Mouse (Mus musculus): ENCODE data around the gene Agpat1. TPM values are rescaled to one million over a fixed set of nuclear protein-coding genes. Genes with fewer than 3 reads are reported as not detected.

Agpat1 gene
- total and polyA plus RNA-seq, 3 experiments: 11.2 to 47.4 (median 44.4) TPM

DNA sequence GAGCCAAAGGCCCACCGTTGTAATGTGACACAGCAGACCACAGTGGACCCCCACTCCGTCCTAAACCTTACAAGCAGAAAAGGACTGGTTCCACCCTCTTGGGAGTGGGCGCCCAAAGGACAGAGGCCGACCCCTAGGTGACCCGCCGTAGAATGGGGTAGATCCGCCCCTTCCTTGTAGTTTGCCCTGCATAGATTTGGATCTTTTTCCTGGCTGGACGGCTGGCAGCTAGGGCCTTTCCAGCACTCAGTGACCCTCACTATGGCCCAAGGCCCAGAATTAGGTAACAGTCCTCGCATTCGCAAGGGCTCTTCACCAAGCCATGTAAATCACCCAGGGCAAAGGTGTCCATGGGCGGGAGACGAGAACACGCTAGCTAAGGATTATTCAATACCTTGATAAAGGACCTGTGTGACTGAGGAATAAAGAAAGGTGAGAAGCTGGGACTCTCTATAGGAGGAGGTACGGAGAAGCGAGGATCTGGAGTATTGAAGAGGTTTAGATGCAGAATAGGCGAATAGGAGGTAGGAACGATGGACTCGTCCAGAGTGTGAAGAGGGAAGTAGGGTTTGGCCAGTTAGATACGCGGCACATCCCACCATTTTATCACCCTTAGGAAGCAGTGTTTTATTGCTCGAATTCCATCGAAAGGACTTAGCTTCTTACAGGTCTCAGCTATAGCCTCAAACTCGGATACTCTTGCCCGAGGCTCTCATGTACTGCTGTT lies 612 bp downstream of the Agpat1 start:
- H3K4me3 ChIP-seq (replicated peaks in 1 of 3; ENCODE audit: low read depth in 2 of 3, low read length in 2 of 3, poor library complexity in 1 of 3): peak overlapping the region; percentile 63 to 97 (median 82)
- peak overlapping the region; percentile 49 for H3K9ac ChIP-seq (ENCODE audit: insufficient read depth, low read depth)
- peak overlapping the region; percentile 49 for H3K27ac ChIP-seq (ENCODE audit: insufficient read depth, low read depth)
- peak overlapping the region; percentile 86 for H3K4me2 ChIP-seq (ENCODE audit: insufficient read depth, low read depth, poor library complexity, severe bottlenecking)
- peak; percentile 40 for DNase-seq (ENCODE audit: extremely low read depth)
- no peaks in the 10 kb centered on the region for H3K9me3 ChIP-seq (replicated peaks; ENCODE audit: low read length)
- peaks cover 12 to 39% of the 10 kb centered on the region in 2 experiments for H3K4me1 ChIP-seq (ENCODE audit: control insufficient read depth in 1 of 2, insufficient read depth in 2 of 2)
- peaks cover 12% of the 10 kb centered on the region for H3K79me2 ChIP-seq (replicated peaks; ENCODE audit: control insufficient read depth, extremely low read depth, insufficient read depth, poor library complexity, severe bottlenecking)
- H3K27me3 ChIP-seq (replicated peaks): no peaks in the 10 kb centered on the region
- TF ChIP-seq USF1 (IDR thresholded peaks at IDR 0.05; ENCODE audit: low read depth, low read length): no peak
- TF ChIP-seq SIN3A (IDR thresholded peaks at IDR 0.05; ENCODE audit: low read length): no peak; the same call in 1 of the 2 replicates
- TF ChIP-seq UBTF (IDR thresholded peaks at IDR 0.05; ENCODE audit: low read depth, low read length): 0 out of 2 replicates have a peak, but pooled peaks have one; percentile 27
- TF ChIP-seq POLR2AphosphoS2 (IDR thresholded peaks at IDR 0.05; ENCODE audit: low read depth, low read length): no peak
- in situ Hi-C loops (cut with MboI; ENCODE audit: low pct_ligation_motif_present, low pct_unique_long_range_greater_than_20kb, low sequenced_read_pairs) (no loop called here), dilution Hi-C loops (cut with MboI; ENCODE audit: extremely low pct_ligation_motif_present, extremely low pct_unique_long_range_greater_than_20kb, low sequenced_read_pairs) (no loop called here)
- H3K36me3 ChIP-seq (replicated peaks in 1 of 2; ENCODE audit: control insufficient read depth in 1 of 2, insufficient read depth in 1 of 2, low read length in 1 of 2): peaks cover 15 to 44% of the 10 kb centered on the region in 2 experiments

DNA sequence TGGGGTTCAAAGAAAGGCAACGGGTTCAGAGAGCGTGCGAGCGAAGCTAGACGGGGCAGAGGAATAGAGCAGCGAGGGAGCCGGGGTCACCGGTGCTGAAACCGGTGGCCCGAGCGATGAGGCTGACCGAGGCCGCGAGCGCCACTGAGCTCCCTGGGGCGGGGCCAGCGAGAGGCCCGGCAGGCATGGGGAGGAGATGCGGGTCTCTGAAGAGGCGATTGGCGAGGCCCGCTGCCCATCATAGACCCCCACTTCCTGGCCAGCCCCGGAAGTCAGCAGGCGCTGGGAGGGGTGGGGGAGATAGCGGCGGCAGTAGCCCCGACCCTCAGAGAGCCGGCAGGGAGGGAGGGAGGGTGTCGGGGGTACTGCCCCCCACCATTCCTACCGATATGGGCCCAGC lies 1.5 kb downstream of the Agpat1 start:
- H3K9me3 ChIP-seq (replicated peaks; ENCODE audit: low read length): no peaks in the 10 kb centered on the region
- H3K4me2 ChIP-seq (ENCODE audit: insufficient read depth, low read depth, poor library complexity, severe bottlenecking): peak overlapping the region; percentile 86
- peak overlapping the region; percentile 63 to 97 (median 82) for H3K4me3 ChIP-seq (replicated peaks in 1 of 3; ENCODE audit: low read depth in 2 of 3, low read length in 2 of 3, poor library complexity in 1 of 3)
- peaks cover 12% of the 10 kb centered on the region for H3K79me2 ChIP-seq (replicated peaks; ENCODE audit: control insufficient read depth, extremely low read depth, insufficient read depth, poor library complexity, severe bottlenecking)
- peaks cover 12 to 39% of the 10 kb centered on the region in 2 experiments for H3K4me1 ChIP-seq (ENCODE audit: control insufficient read depth in 1 of 2, insufficient read depth in 2 of 2)
- peak; percentile 93 for DNase-seq (ENCODE audit: extremely low read depth)
- in situ Hi-C loops (cut with MboI; ENCODE audit: low pct_ligation_motif_present, low pct_unique_long_range_greater_than_20kb, low sequenced_read_pairs): no loop called here
- H3K27ac ChIP-seq (ENCODE audit: insufficient read depth, low read depth): peak overlapping the region; percentile 66
- no peaks in the 10 kb centered on the region for H3K27me3 ChIP-seq (replicated peaks)
- dilution Hi-C loops (cut with MboI; ENCODE audit: extremely low pct_ligation_motif_present, extremely low pct_unique_long_range_greater_than_20kb, low sequenced_read_pairs): no loop called here
- peaks cover 16 to 44% of the 10 kb centered on the region in 2 experiments for H3K36me3 ChIP-seq (replicated peaks in 1 of 2; ENCODE audit: control insufficient read depth in 1 of 2, insufficient read depth in 1 of 2, low read length in 1 of 2)
- H3K9ac ChIP-seq (ENCODE audit: insufficient read depth, low read depth): peak overlapping the region; percentile 97
- TF ChIP-seq NRF1 (IDR thresholded peaks at IDR 0.05; ENCODE audit: low read depth, low read length) (peak; percentile 40; the same call in 1 of the 2 replicates), USF1 (IDR thresholded peaks at IDR 0.05; ENCODE audit: low read depth, low read length) (no peak), IRF4 (IDR thresholded peaks at IDR 0.05; ENCODE audit: low read depth, low read length) (peak; percentile 20; the same call in 1 of the 2 replicates), POLR2A (IDR thresholded peaks at IDR 0.05; ENCODE audit: low read depth, low read length) (peak; percentile 96), TCF12 (IDR thresholded peaks at IDR 0.05; ENCODE audit: low read depth, low read length) (peak; percentile 83), ELF1 (IDR thresholded peaks at IDR 0.05; ENCODE audit: low read depth, low read length) (peak; percentile 88), CTCF (conservative IDR thresholded peaks at IDR 0.05 in 1 of 2, IDR thresholded peaks at IDR 0.05 in 1 of 2; ENCODE audit: low read depth in 2 of 2, low read length in 2 of 2) (no peak), TBP (conservative IDR thresholded peaks at IDR 0.05; ENCODE audit: low read depth, low read length) (peak; percentile 71), NELFE (IDR thresholded peaks at IDR 0.05; ENCODE audit: low read depth, low read length) (peak; percentile 92), ZNF384 (IDR thresholded peaks at IDR 0.05; ENCODE audit: low read depth, low read length) (no peak), POLR2AphosphoS2 (IDR thresholded peaks at IDR 0.05; ENCODE audit: low read depth, low read length) (no peak), UBTF (IDR thresholded peaks at IDR 0.05; ENCODE audit: low read depth, low read length) (peak; percentile 34; the same call in 1 of the 2 replicates), CHD2 (IDR thresholded peaks at IDR 0.05; ENCODE audit: low read length) (peak; percentile 60), MXI1 (IDR thresholded peaks at IDR 0.05; ENCODE audit: low read depth, low read length) (peak; percentile 58; the same call in 1 of the 2 replicates), HCFC1 (IDR thresholded peaks at IDR 0.05; ENCODE audit: low read depth, low read length) (peak; percentile 81), JUND (conservative IDR thresholded peaks at IDR 0.05; ENCODE audit: low read depth, low read length) (no peak), PAX5 (IDR thresholded peaks at IDR 0.05; ENCODE audit: low read length) (no peak), JUN (IDR thresholded peaks at IDR 0.05; ENCODE audit: insufficient read depth, low read depth, low read length) (no peak), SIN3A (IDR thresholded peaks at IDR 0.05; ENCODE audit: low read length) (peak; percentile 75; the same call in 1 of the 2 replicates), BHLHE40 (IDR thresholded peaks at IDR 0.05; ENCODE audit: low read depth, low read length) (no peak), E2F4 (IDR thresholded peaks at IDR 0.05; ENCODE audit: insufficient replicate concordance, low read depth, low read length) (no peak), GABPA (IDR thresholded peaks at IDR 0.05; ENCODE audit: insufficient replicate concordance, low read depth, low read length) (no peak), MAZ (IDR thresholded peaks at IDR 0.05; ENCODE audit: low read depth, low read length) (peak; percentile 96), EP300 (IDR thresholded peaks at IDR 0.05; ENCODE audit: low read length) (no peak), ZKSCAN1 (IDR thresholded peaks at IDR 0.05; ENCODE audit: borderline replicate concordance, low read depth, low read length) (no peak), ZC3H11A (IDR thresholded peaks at IDR 0.05; ENCODE audit: low read depth, low read length) (no peak), CHD1 (IDR thresholded peaks at IDR 0.05; ENCODE audit: low read depth, low read length) (no peak), MYC (IDR thresholded peaks at IDR 0.05; ENCODE audit: low read depth, low read length) (no peak), MEF2A (IDR thresholded peaks at IDR 0.05; ENCODE audit: borderline replicate concordance, low read depth, low read length) (no peak; the same call in 1 of the 2 replicates), RAD21 (IDR thresholded peaks at IDR 0.05; ENCODE audit: low read depth, low read length) (no peak), RCOR1 (conservative IDR thresholded peaks at IDR 0.05; ENCODE audit: low read depth, low read length) (no peak; the same call in 1 of the 2 replicates)
